Mouse (Mus musculus): ENCODE results near the gene Aym1. TPM values are rescaled to one million over a fixed set of nuclear protein-coding genes. Genes with fewer than 3 reads are reported as not detected.
"Not testable (repeated sequence)": the region's sequence is repeated elsewhere in the genome, so short reads cannot be mapped to it uniquely, and the experiment has no call there.

Gene Aym1
- total RNA-seq, 2 experiments from 2014 or later: not detected

- DNase-seq: peak; percentile 48
- intact Hi-C loops (cut with DNase I): no loop called here
Measured at GRCm38 (mm10) chr5:113351768-113352167, 5.3 kb upstream of the Aym1 start.

- intact Hi-C loops (cut with DNase I): no loop called here
- no peak for DNase-seq
Measured at GRCm38 (mm10) chr5:113352636-113353035, 4.5 kb upstream of the Aym1 start.

GRCm38 (mm10) chr5:113354311-113354710, 2.8 kb upstream of the Aym1 start:
- DNase-seq: no peak
- intact Hi-C loops (cut with DNase I): no loop called here

GRCm38 (mm10) chr5:113357656-113358055, 562 bp downstream of the Aym1 start:
- DNase-seq: no peak
- intact Hi-C loops (cut with DNase I): no loop called here

GRCm38 (mm10) chr5:113358833-113359232, 1.7 kb downstream of the Aym1 start:
- intact Hi-C loops (cut with DNase I): no loop called here
- DNase-seq: no peak

- DNase-seq: peak; percentile 67
- intact Hi-C loops (cut with DNase I): no loop called here
Measured at GRCm38 (mm10) chr5:113361283-113361682, 4.2 kb downstream of the Aym1 start.

- intact Hi-C loops (cut with DNase I): no loop called here
Measured at GRCm38 (mm10) chr5:113362258-113362996, 5.3 kb downstream of the Aym1 start.

GRCm38 (mm10) chr5:113363177-113363576, 6.1 kb downstream of the Aym1 start:
- DNase-seq: no peak
- intact Hi-C loops (cut with DNase I): no loop called here

More at GRCm38 (mm10) chr5:113362258-113362996, 5.3 kb downstream of the Aym1 start:
- peak; percentile 84 for DNase-seq

GRCm38 (mm10) chr5:113365921-113366320, 8.8 kb downstream of the Aym1 start:
- intact Hi-C loops (cut with DNase I): loop anchor here (2.0 kb wide), 2 partner anchors 359 to 367 kb away; partner anchors contain the start of gene 1700069L16Rik
- DNase-seq: peak; percentile 82

GRCm38 (mm10) chr5:113367726-113368125, 10.6 kb downstream of the Aym1 start:
- intact Hi-C loops (cut with DNase I): loop anchor here (2.0 kb wide), 2 partner anchors 357 to 365 kb away; partner anchors contain the start of gene 1700069L16Rik

GRCm38 (mm10) chr5:113369262-113369868, 12.3 kb downstream of the Aym1 start:
- DNase-seq: no peak
- intact Hi-C loops (cut with DNase I): no loop called here

More at GRCm38 (mm10) chr5:113367726-113368125, 10.6 kb downstream of the Aym1 start:
- DNase-seq: not testable (repeated sequence)

- DNase-seq: no peak
- intact Hi-C loops (cut with DNase I): loop anchor here (5.0 kb wide), 1 partner anchor 205 kb away; no protein-coding TSS in a partner anchor
Measured at GRCm38 (mm10) chr5:113372449-113372848, 15.4 kb downstream of the Aym1 start.

GRCm38 (mm10) chr5:113372995-113373950, 16.2 kb downstream of the Aym1 start:
- intact Hi-C loops (cut with DNase I): loop anchor here (5.0 kb wide), 1 partner anchor 204 kb away; no protein-coding TSS in a partner anchor
- DNase-seq: peak; percentile 89

GRCm38 (mm10) chr5:113374290-113374689, 17.2 kb downstream of the Aym1 start:
- DNase-seq: no peak
- intact Hi-C loops (cut with DNase I): loop anchor here (5.0 kb wide), 1 partner anchor 203 kb away; no protein-coding TSS in a partner anchor

GRCm38 (mm10) chr5:113375783-113376182, 18.7 kb downstream of the Aym1 start:
- DNase-seq: peak; percentile 86
- intact Hi-C loops (cut with DNase I): loop anchor here (5.0 kb wide), 1 partner anchor 117 kb away; the partner anchor contains the start of gene Wscd2

GRCm38 (mm10) chr5:113376292-113376691, 19.2 kb downstream of the Aym1 start:
- no peak for DNase-seq
- intact Hi-C loops (cut with DNase I): loop anchor here (5.0 kb wide), 1 partner anchor 116 kb away; the partner anchor contains the start of gene Wscd2

- intact Hi-C loops (cut with DNase I): loop anchor here (5.0 kb wide), 1 partner anchor 113 kb away; the partner anchor contains the start of gene Wscd2
Measured at GRCm38 (mm10) chr5:113379416-113379815, 22.3 kb downstream of the Aym1 start.

GRCm38 (mm10) chr5:113380553-113380952, 23.5 kb downstream of the Aym1 start:
- DNase-seq: no peak
- intact Hi-C loops (cut with DNase I): no loop called here

More at GRCm38 (mm10) chr5:113379416-113379815, 22.3 kb downstream of the Aym1 start:
- DNase-seq: no peak

- intact Hi-C loops (cut with DNase I): no loop called here
- no peak for DNase-seq
Measured at GRCm38 (mm10) chr5:113382580-113382979, 25.5 kb downstream of the Aym1 start.

- no peak for DNase-seq
- intact Hi-C loops (cut with DNase I): no loop called here
Measured at GRCm38 (mm10) chr5:113393766-113394165, 36.7 kb downstream of the Aym1 start.
